Mouse (Mus musculus) intestine, postnatal 0 days (tissue): ENCODE measurements at regions not wholly inside any gene's neighbourhood (a gene's known extent, or its start where the extent isn't known, plus 50 kb on each side); places are given as distances from the start of the nearest gene placed in this dataset.

Experiments
- ATAC-seq: fragments of 200-750 bp; cut with Nextera tagmentation; 2 replicates; pipeline ENCODE4 v1.8.0; 2017; ENCODE audit warnings: mild to moderate bottlenecking, moderate TSS enrichment, moderate library complexity
- H3K27ac ChIP-seq: fragments of 300-500 bp; sonication (generic); 2 replicates; pipeline ENCODE4 v1.5.1; 2014; ENCODE audit warnings: mild to moderate bottlenecking, low read depth, low read length, moderate library complexity
- H3K27me3 ChIP-seq: fragments of 300-500 bp; sonication (generic); replicated peaks from 2 replicates; pipeline ENCODE4 v1.6.1; 2014; ENCODE audit warnings: low read length, mixed read lengths; ENCODE audit not compliant: control insufficient read depth, insufficient read depth
- H3K36me3 ChIP-seq: fragments of 300-500 bp; sonication (generic); 2 replicates; pipeline ENCODE4 v1.6.1; 2014; ENCODE audit warnings: mild to moderate bottlenecking, moderate library complexity; ENCODE audit not compliant: control insufficient read depth, insufficient read depth
- H3K4me1 ChIP-seq: fragments of 300-500 bp; sonication (generic); replicated peaks from 2 replicates; pipeline ENCODE4 v1.6.1; 2014; ENCODE audit warnings: antibody characterized with exemption, low read length, mixed read lengths; ENCODE audit not compliant: control insufficient read depth, insufficient read depth
- H3K4me2 ChIP-seq: fragments of 300-500 bp; sonication (generic); replicated peaks from 2 replicates; pipeline ENCODE4 v1.6.1; 2014; ENCODE audit warnings: low read depth, mild to moderate bottlenecking, moderate library complexity
- H3K4me3 ChIP-seq: fragments of 300-500 bp; sonication (generic); 2 replicates; pipeline ENCODE4 v1.5.1; 2014; ENCODE audit warnings: low read depth, low read length
- H3K9ac ChIP-seq: fragments of 300-500 bp; sonication (generic); 2 replicates; pipeline ENCODE4 v1.6.1; 2014; ENCODE audit warnings: mild to moderate bottlenecking, low read depth, low read length
- H3K9me3 ChIP-seq: fragments of 300-500 bp; sonication (generic); 2 replicates; pipeline ENCODE4 v1.6.1; 2016; ENCODE audit warnings: mixed run types; ENCODE audit not compliant: control insufficient read depth
- CTCF ChIP-seq: sonication (generic); IDR thresholded peaks from 2 replicates; pipeline ENCODE4 v1.5.1; 2016; ENCODE audit warnings: low read depth, mild to moderate bottlenecking, control low read depth, antibody characterized with exemption, moderate library complexity
- WGBS: fragments of 180-500 bp; shearing (Covaris S2); extraction: QIAGEN DNeasy Blood & Tissue Kit; methylation state at CpG from one replicate; pipeline ENCODE4 v1.1.7; 2014; 5-methylcytosine and 5-hydroxymethylcytosine counted together

DNA sequence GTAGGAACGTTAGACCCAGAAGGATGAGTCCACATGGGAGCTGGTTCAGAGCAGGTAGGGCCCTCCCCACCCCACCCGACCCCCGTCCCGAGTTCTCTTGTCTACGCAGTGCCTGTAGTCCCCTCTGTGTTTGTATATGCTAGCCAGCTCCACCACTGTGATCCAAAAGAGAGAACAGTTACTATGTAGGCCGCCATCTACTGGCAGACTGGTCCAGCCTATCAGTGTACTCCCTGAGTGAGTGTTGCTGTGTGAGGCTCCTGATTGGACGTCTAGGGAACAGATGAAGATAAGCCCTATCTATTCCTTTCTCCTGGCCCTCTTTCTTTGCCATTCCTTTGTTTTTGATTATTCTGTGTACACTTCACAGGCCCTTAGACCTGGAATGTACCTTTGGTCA, 120.6 kb upstream of the Ccnd2 start:
- 46% methylated on average over 7 of the region's 7 CpGs for WGBS
- Histone ChIP-seq H3K27me3 (no peaks in the 10 kb centered on the region), H3K9ac (no peak overlapping the region), H3K36me3 (no peaks in the 10 kb centered on the region), H3K4me3 (no peak overlapping the region), H3K9me3 (no peaks in the 10 kb centered on the region), H3K4me1 (peaks cover 6% of the 10 kb centered on the region; the same call in 1 of the 2 replicates), H3K4me2 (no peak overlapping the region), H3K27ac (no peak overlapping the region)
- ATAC-seq, result peak; percentile 40; the same call in 1 of the 2 replicates
- peak; percentile 64 for TF ChIP-seq CTCF

DNA sequence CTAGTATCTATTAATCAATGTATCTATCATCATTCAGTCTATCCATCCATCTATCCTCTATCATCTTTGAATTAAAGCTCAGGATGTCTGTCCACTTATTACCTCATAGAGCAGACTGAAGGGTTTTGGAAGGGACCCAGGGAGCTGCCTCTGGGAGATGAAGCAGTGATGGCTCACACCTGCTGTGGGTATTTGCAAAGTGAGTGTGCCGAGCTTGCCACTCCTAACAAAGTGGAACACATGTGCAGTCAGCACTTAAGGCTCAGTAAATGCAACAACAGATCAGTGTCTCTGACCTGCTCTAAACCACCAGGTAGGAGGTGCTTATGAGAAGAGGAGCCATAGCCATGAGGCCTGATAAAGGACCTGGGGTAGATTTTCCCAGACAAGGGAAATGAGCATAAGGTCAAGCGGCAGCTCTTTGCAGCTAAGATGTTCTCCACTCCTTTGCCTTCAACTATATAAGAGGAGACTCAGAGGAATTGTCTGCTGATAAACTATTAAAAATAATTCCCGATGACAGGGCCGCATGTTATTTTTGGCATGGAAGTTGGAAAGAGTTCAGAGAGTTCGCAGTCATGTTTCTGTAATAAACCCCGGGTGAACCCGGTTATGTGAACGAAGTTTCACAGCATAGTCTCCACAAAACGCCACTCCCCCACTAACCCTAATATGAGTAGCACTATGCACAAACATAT, 122.9 kb upstream of the Ccnd2 start:
- no peaks in the 10 kb centered on the region for H3K27me3 ChIP-seq
- WGBS, result 91% methylated on average over 9 of the region's 9 CpGs
- H3K4me2 ChIP-seq, result no peak overlapping the region
- H3K9ac ChIP-seq, result no peak overlapping the region
- H3K4me3 ChIP-seq, result no peak overlapping the region
- no peak for TF ChIP-seq CTCF
- no peaks in the 10 kb centered on the region for H3K9me3 ChIP-seq
- no peaks in the 10 kb centered on the region for H3K36me3 ChIP-seq
- ATAC-seq, result no peak
- H3K4me1 ChIP-seq, result no peaks in the 10 kb centered on the region
- H3K27ac ChIP-seq, result no peak overlapping the region

DNA sequence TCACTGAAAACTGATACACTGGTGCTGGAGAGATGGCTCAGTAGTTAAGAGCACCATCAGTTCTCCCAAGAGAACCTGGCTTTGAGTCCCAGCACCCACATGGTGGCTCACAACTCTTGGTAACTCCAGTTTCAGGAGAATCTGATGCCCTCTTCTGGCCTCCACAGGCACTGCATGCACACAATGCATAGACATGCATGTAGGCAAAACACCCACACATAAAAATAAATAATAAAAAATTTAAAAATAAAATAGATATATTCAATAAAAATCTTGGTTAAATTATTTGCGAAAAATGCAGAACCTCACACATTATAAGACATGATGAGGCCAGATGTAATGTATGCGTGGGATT, 123.4 kb upstream of the Ccnd2 start:
- peak; percentile 45 for TF ChIP-seq CTCF
- H3K4me1 ChIP-seq, result no peaks in the 10 kb centered on the region
- H3K4me2 ChIP-seq, result no peak overlapping the region
- H3K9me3 ChIP-seq, result no peaks in the 10 kb centered on the region
- H3K36me3 ChIP-seq, result no peaks in the 10 kb centered on the region
- H3K9ac ChIP-seq, result no peak overlapping the region
- ATAC-seq, result no peak
- H3K27me3 ChIP-seq, result no peaks in the 10 kb centered on the region
- H3K27ac ChIP-seq, result no peak overlapping the region
- H3K4me3 ChIP-seq, result no peak overlapping the region
- 94% methylated on average over 2 of the region's 2 CpGs for WGBS

DNA sequence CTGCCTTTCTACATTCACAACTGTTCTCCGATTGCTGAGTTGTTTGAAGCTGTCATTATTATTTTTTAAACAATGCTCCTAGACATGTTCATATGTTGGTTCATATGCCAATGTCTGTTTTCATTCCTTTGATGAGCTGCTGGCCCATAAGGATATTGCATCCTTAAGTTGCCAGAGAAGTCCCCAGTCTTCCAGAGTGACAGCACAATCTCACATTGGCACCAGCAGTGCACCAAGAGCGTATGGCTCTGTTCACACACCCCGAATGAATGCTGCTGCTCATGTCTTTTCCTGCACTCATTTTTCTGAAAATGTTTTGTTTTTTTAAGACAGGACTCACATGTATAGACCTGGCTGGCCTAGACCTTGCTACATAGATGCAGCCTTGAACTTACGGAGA, 124.4 kb upstream of the Ccnd2 start:
- Histone ChIP-seq H3K4me1 (no peaks in the 10 kb centered on the region), H3K4me2 (no peak overlapping the region), H3K9ac (no peak overlapping the region), H3K27ac (no peak overlapping the region), H3K36me3 (no peaks in the 10 kb centered on the region), H3K9me3 (no peaks in the 10 kb centered on the region), H3K4me3 (no peak overlapping the region), H3K27me3 (no peaks in the 10 kb centered on the region)
- whole genome bisulfite sequencing, result 92% methylated on average over 4 of the region's 4 CpGs
- no peak for TF ChIP-seq CTCF
- no peak for ATAC-seq

DNA sequence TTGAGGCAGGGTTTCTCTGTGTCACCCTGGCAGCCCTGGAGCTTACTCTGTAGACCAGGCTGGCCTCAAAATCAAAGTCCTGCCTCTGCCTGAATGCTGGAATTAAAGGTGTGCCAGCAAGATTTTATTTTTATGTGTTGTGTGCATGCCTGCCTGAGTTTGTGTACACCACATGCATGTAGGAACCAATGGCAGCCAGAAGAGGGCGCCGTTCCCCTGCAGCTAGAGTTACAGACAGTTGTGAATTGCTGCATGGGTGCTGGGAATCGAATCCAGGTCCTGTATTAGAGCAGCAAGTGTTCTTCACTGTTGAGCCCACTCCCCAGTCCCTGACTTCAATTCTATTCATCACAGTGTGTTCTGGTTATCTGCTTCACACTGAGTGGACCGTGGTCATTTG, 126.4 kb upstream of the Ccnd2 start:
- H3K9me3 ChIP-seq, result no peaks in the 10 kb centered on the region
- no peak overlapping the region for H3K9ac ChIP-seq
- H3K4me2 ChIP-seq, result no peak overlapping the region
- H3K4me1 ChIP-seq, result no peaks in the 10 kb centered on the region
- H3K27me3 ChIP-seq, result no peaks in the 10 kb centered on the region
- TF ChIP-seq CTCF, result peak; percentile 48
- no peaks in the 10 kb centered on the region for H3K36me3 ChIP-seq
- H3K27ac ChIP-seq, result no peak overlapping the region
- ATAC-seq, result no peak
- WGBS, result 87% methylated on average over 4 of the region's 4 CpGs
- no peak overlapping the region for H3K4me3 ChIP-seq

DNA sequence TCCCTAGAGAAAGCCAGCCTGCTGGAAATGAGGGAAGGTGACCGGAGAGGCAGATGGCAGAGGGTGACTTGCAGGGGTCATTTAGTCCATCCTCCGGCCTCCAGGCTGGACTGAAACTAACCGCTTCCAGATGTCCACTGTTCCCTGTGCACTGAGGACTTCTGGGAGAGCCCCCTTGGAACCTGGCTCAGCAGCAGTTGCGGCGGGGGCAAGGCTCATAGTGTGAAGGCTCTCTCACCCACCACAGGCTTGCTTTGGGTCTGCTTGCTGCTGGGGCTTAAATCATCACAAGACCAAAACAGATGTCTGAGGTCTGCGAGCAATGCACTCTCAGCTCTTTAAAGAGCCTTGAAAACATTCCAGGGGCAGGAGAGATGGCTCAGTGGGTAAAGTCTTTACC, 132.2 kb upstream of the Ccnd2 start:
- no peak for TF ChIP-seq CTCF
- H3K9me3 ChIP-seq, result no peaks in the 10 kb centered on the region
- no peak for ATAC-seq
- H3K27ac ChIP-seq, result no peak overlapping the region
- H3K27me3 ChIP-seq, result no peaks in the 10 kb centered on the region
- H3K36me3 ChIP-seq, result no peaks in the 10 kb centered on the region
- no peak overlapping the region for H3K4me2 ChIP-seq
- H3K9ac ChIP-seq, result no peak overlapping the region
- H3K4me3 ChIP-seq, result no peak overlapping the region
- 63% methylated on average over 6 of the region's 6 CpGs for WGBS
- H3K4me1 ChIP-seq, result no peaks in the 10 kb centered on the region
